Mouse (Mus musculus) testis, adult 2 months (tissue): Measurements from ENCODE around the gene Hrasls5. TPM values are rescaled to one million over a fixed set of nuclear protein-coding genes. Genes with fewer than 3 reads are reported as not detected.

ENCODE experiments used
- H3K27ac ChIP-seq: fragments of 200-500 bp; 2 replicates; pipeline ENCODE4 v1.5.1; 2012; ENCODE audit warnings: low read depth, low read length; ENCODE audit not compliant: control insufficient read depth, insufficient read depth
- H3K27me3 ChIP-seq: fragments of 200-500 bp; 2 replicates; pipeline ENCODE4 v1.6.1; 2012; ENCODE audit warnings: mild to moderate bottlenecking, low read length, moderate library complexity; ENCODE audit not compliant: control insufficient read depth, insufficient read depth
- H3K36me3 ChIP-seq: fragments of 200-500 bp; 2 replicates; pipeline ENCODE4 v1.6.1; 2012; ENCODE audit warnings: mild to moderate bottlenecking, low read length; ENCODE audit not compliant: control insufficient read depth, insufficient read depth
- H3K4me1 ChIP-seq: fragments of 200-500 bp; 2 replicates; pipeline ENCODE4 v1.6.1; 2012; ENCODE audit warnings: low read length; ENCODE audit not compliant: control insufficient read depth, insufficient read depth
- H3K4me3 ChIP-seq: fragments of 200-500 bp; 2 replicates; pipeline ENCODE4 v1.5.1; 2012; ENCODE audit warnings: low read depth, mild to moderate bottlenecking, low read length, moderate library complexity, mixed read lengths; ENCODE audit not compliant: control insufficient read depth
- CTCF ChIP-seq: fragments of 200-500 bp; IDR thresholded peaks from 2 replicates; pipeline ENCODE4 v1.5.1; 2012; ENCODE audit warnings: low read depth, mild to moderate bottlenecking, inconsistent platforms, low read length, moderate library complexity; ENCODE audit not compliant: control insufficient read depth, insufficient read depth, insufficient replicate concordance
- POLR2A ChIP-seq: fragments of 200-500 bp; IDR thresholded peaks from 2 replicates; pipeline ENCODE4 v1.6.1; 2012; ENCODE audit warnings: low read depth, mild to moderate bottlenecking, inconsistent platforms, low read length, moderate library complexity; ENCODE audit not compliant: control insufficient read depth
- polyA plus RNA-seq: library from polyadenylated mRNA; depleted of rRNA; stranded (reverse); fragments of >200 nt; gene quantifications from 2 replicates; pipeline ENCODE4 v1.2.3, GENCODE M21; 2012

Gene Hrasls5
- polyA plus RNA-seq, 1 experiment, result 2,582 TPM

DNA sequence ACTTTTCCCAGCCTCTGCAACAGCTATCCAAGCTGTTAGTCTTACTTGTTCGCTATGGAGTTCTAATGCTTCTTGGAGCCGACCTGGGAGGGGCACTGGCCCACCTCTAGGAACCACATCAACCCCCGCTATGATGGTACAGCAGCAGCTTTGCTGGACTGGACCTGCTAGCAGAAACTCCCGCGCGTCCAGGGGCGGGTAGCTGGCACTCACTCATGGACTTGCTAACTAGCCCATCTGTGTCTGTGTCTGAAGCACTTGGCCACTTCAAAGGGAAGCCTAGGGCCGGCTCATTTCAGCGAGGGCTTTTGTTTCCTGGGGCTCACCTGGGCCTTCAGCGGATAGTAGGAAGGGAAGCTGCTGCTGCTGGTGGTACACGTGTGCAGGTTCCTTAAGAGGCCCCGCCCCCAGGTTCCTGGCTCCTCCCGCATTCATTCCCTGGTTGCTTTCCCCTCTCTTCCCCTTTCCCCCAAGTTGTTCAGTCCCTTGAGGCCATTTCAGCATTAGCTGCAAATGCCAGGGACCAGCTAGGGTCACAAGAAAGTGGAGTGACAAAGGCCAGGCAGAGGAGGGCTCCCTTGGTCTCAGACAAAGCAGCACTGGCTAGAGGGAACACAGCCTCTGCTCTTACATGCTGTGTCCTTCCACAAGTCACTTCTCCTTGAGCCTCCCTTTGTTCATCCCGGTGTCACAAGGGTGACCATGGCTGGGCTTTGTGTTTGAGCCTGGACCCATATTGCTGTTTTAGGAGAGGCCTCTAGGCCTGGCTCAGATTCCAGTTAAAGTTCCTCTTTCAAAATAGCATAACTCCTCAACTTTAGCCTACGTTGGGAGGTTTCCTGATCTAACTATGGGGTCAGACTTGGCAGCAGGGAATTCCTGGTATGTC lies 5.3 kb upstream of the Hrasls5 start, which contains the start of gene Lgals12:
Lgals12 (minus strand) TSS at position 393 of the 889 bp plus-strand sequence.
- peak within 1 kb of the TSS; percentile 37 for H3K4me3 ChIP-seq
- no peaks in the 10 kb centered on the region for H3K27me3 ChIP-seq
- TF ChIP-seq POLR2A (no peak), CTCF (no peak)
- H3K27ac ChIP-seq, result no peak within 1 kb of the TSS
- no peaks in the 10 kb centered on the region for H3K36me3 ChIP-seq
- peaks cover 20% of the 10 kb centered on the region for H3K4me1 ChIP-seq

DNA sequence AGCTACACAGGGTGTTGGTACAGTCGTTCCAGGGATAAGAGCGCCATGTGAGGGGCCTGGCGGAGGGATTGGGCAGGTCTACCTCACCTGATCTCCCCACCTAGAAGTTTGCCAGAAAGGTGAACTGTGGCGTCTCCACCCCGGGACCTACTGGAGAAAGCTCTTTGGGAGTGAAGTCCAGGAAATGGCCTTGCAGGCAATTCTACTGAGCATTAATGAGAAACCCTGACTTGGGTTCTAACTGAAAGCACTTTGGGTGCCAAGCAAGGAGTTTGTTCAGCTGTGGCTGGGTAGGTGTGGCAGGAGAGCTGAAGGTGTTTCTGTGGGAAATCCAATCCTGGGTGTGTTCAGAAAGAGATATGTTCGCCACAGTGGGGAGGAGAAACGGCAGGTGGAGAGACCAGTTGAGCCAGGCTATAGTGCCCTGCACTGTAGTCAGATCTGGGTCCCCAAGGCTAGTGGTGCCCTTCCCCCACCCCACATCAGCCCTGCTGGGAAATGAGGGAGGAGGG lies 4.6 kb upstream of the Hrasls5 start:
- Histone ChIP-seq H3K27ac (no peak overlapping the region), H3K27me3 (no peaks in the 10 kb centered on the region), H3K4me1 (peaks cover 23% of the 10 kb centered on the region), H3K4me3 (no peak overlapping the region), H3K36me3 (no peaks in the 10 kb centered on the region)
- TF ChIP-seq CTCF (no peak), POLR2A (no peak)

DNA sequence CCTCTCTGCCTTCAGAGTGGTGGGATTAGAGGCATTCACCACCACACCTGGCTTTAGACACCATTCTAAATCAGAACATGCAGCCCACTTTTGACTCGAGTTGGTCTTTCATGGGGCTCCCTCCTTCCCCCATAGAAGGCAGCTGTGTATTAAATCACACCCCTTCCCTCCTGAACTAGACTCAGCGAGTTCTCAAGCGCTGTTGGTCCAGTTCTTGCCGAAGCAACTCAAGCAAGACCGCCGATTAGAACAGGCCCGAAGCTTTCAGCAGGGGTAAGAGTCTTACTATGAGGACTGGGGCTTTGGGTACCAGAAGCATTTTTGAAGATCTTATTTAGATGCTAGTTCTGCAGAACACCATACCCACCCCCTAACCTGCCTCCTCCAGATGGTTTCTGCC lies 810 bp downstream of the Hrasls5 start:
- no peaks in the 10 kb centered on the region for H3K27me3 ChIP-seq
- H3K27ac ChIP-seq, result no peak overlapping the region
- peaks cover 3% of the 10 kb centered on the region; the same call in 1 of the 2 replicates for H3K4me1 ChIP-seq
- TF ChIP-seq POLR2A (no peak), CTCF (no peak)
- peak overlapping the region; percentile 87 for H3K4me3 ChIP-seq
- no peaks in the 10 kb centered on the region for H3K36me3 ChIP-seq

DNA sequence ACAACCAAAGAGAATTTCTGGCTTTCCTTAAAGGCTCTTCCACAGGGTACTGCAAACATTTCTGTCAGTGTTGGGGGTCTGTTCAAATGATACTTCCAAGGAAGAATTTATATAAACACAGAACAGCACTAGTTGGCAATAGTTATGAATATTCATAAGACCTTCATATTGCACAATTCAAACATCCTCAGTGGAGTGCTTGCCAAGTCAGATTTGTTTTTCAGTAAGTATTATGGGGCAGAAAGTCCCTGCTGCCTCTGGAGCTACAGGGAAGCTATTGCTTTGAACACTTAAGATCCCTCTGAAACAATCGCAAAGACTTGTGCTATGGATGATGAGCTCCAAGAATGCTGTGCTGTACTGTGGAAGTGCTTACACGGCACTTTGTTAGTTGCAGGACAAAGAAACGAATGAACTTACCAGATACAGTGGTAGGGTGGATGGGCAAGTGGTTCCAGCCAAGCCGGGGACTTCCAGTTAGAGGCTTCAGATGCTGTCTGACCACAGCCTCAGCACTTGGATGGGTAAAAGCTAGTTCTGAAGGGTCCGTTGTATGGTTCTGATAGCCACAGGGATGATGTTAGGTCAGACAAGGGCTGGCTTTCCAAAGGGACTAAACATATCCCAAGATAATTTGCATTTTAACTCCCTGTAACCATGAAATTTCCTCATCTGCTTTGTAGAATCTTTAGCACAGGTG lies 4.0 kb downstream of the Hrasls5 start:
- no peak for TF ChIP-seq POLR2A
- no peak for TF ChIP-seq CTCF
- H3K27me3 ChIP-seq, result no peaks in the 10 kb centered on the region
- no peak overlapping the region for H3K27ac ChIP-seq
- no peaks in the 10 kb centered on the region for H3K36me3 ChIP-seq
- H3K4me1 ChIP-seq, result peaks cover 3% of the 10 kb centered on the region; the same call in 1 of the 2 replicates
- no peak overlapping the region for H3K4me3 ChIP-seq

DNA sequence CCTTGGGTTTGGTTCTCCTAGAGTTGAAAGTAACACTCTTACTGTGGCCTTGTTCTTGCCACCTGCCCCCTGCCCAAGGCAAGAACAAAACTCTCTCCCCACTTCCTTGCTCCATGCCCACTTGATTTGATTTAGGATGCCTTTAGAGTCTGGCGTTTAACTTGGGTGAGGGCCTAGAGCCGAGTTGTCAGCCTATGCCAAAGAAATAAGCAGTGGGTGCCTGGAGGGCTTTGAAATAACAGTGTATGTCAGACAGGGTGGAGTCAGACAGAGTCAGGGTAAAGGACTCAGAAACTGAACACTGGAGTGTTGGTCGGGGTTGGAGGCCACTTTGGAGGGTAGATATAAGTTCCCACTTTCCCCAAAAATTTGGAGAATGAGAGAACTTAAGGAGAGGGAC lies 4.7 kb downstream of the Hrasls5 start:
- H3K4me1 ChIP-seq, result peaks cover 3% of the 10 kb centered on the region; the same call in 1 of the 2 replicates
- H3K27ac ChIP-seq, result no peak overlapping the region

DNA sequence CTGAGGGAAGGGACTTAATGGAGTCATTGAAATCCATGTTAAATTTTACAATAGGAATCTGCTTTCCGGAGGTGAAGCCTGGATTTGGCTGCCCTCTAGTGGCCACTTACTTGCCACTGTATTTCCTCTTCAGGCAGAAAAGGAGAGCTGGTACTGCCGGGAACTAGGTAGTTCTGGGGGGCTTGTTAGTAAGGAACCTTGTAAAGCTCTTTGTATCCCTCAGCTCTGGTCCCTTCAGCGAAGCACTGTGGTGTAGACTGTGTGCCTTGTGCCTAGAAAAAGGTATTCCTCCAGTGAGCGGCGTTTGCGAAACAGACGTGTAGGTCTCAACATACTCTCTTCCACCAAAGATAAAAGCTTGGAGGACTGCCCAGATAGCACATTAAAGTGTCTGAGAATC lies 5.4 kb downstream of the Hrasls5 start:
- H3K4me1 ChIP-seq, result no peaks in the 10 kb centered on the region
- H3K4me3 ChIP-seq, result no peak overlapping the region
- H3K27ac ChIP-seq, result no peak overlapping the region
- no peaks in the 10 kb centered on the region for H3K36me3 ChIP-seq
- TF ChIP-seq POLR2A, result no peak
- TF ChIP-seq CTCF, result peak; percentile 28; the same call in 1 of the 2 replicates
- no peaks in the 10 kb centered on the region for H3K27me3 ChIP-seq

More for the DNA sequence above, 4.7 kb downstream of the Hrasls5 start:
- H3K27me3 ChIP-seq, result no peaks in the 10 kb centered on the region
- H3K36me3 ChIP-seq, result no peaks in the 10 kb centered on the region
- TF ChIP-seq POLR2A (no peak), CTCF (no peak)
- H3K4me3 ChIP-seq, result no peak overlapping the region

DNA sequence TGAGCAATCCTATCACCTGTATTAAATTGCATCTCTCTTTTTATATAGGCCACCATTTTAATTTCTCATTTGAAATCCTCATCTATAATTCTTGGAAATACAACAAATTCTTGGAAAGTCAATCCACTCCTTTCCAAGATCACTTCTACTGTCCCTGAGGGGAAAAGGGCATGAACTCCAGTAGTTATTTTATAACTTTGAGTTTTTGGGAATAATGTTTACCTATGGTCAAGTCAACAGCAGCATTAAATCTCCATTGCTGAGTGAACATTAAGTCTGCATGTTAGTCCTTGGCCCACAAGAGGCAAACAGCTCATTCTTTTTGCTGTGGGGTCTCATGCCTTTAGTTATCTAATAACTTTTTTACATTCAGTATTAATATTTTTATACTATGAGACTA lies 20.7 kb downstream of the Hrasls5 start:
- no peaks in the 10 kb centered on the region for H3K4me1 ChIP-seq
- TF ChIP-seq CTCF, result no peak
- TF ChIP-seq POLR2A, result no peak
- no peak overlapping the region for H3K4me3 ChIP-seq
- no peak overlapping the region for H3K27ac ChIP-seq
- H3K27me3 ChIP-seq, result no peaks in the 10 kb centered on the region
- no peaks in the 10 kb centered on the region for H3K36me3 ChIP-seq
